In genomic region chr4:63399691-63400270, GRCm38 (mm10) we compare ENCODE assay signal across 11 mouse cellular contexts. TPM values are rescaled to one million over a fixed set of nuclear protein-coding genes. Genes with fewer than 3 reads are reported as not detected.
DNase-seq lines count a peak whose midpoint lies in the region; ATAC-seq lines count a peak whose summit lies in the region.
"Had no signal": no experiment of that assay in that cellular context is flagged by ENCODE, and none has a peak within 500 bp of the region (broad histone marks: within the 10 kb centered on the region; RNA-seq: fewer than 3 reads in every experiment).

No protein-coding gene starts in this region.

- no peak overlapping the region for H3K27ac ChIP-seq in heart, embryonic 12.5 days (ENCODE audit: poor library complexity, severe bottlenecking)
- peak overlapping the region; percentile 70; the same call in 1 of the 2 replicates for H3K27ac ChIP-seq in limb, embryonic 12.5 days

- no peak overlapping the region for H3K4me2 ChIP-seq in heart, embryonic 12.5 days
- no peak overlapping the region for H3K4me2 ChIP-seq in limb, embryonic 12.5 days

- H3K9me3 ChIP-seq in heart, embryonic 12.5 days (replicated peaks) = no peaks in the 10 kb centered on the region
- no peaks in the 10 kb centered on the region for H3K9me3 ChIP-seq in limb, embryonic 12.5 days

- peaks cover 10% of the 10 kb centered on the region for H3K36me3 ChIP-seq in heart, embryonic 12.5 days
- peaks cover 28% of the 10 kb centered on the region for H3K36me3 ChIP-seq in limb, embryonic 12.5 days

- DNase-seq in heart, adult 9 months (ENCODE audit: low spot score in 2 of 2) = peak; percentile 56 to 75
- DNase-seq in thymus, postnatal 4 days = peak; percentile 43
- DNase-seq in thymus, postnatal 10 days (ENCODE audit: low spot score in 2 of 2) = no peak
- no peak for DNase-seq in left cerebral cortex, adult 18-20 months (ENCODE audit: low spot score in 2 of 2)
- no peak for DNase-seq in right cerebral cortex, postnatal 4 days
- DNase-seq in gastrocnemius, postnatal 14 days = no peak
- DNase-seq: cerebellum, adult 18-20 months had no signal

- 44% methylated on average over 8 of the region's 8 CpGs for WGBS in heart, embryonic 12.5 days
- 59% methylated on average over 8 of the region's 8 CpGs for WGBS in limb, embryonic 12.5 days

- peaks cover 60% of the 10 kb centered on the region for H3K4me1 ChIP-seq in heart, embryonic 12.5 days (replicated peaks)
- peaks cover 66% of the 10 kb centered on the region for H3K4me1 ChIP-seq in limb, embryonic 12.5 days (replicated peaks)

- no peak overlapping the region for H3K4me3 ChIP-seq in heart, embryonic 12.5 days
- no peak overlapping the region for H3K4me3 ChIP-seq in limb, embryonic 12.5 days (replicated peaks)

- no peak overlapping the region for H3K9ac ChIP-seq in heart, embryonic 12.5 days
- no peak overlapping the region for H3K9ac ChIP-seq in limb, embryonic 12.5 days (replicated peaks)

- intact Hi-C loops in gastrocnemius, postnatal 14 days (cut with DNase I; ENCODE audit: low total_unique reads) = no loop called here

- no peaks in the 10 kb centered on the region for H3K27me3 ChIP-seq in heart, embryonic 12.5 days (replicated peaks)
- no peaks in the 10 kb centered on the region for H3K27me3 ChIP-seq in limb, embryonic 12.5 days

- no peak for ATAC-seq in heart, embryonic 12.5 days (ENCODE audit: insufficient number of reproducible peaks, low FRiP score)
- ATAC-seq in limb, embryonic 12.5 days (ENCODE audit: insufficient number of reproducible peaks, insufficient read depth, low FRiP score, low TSS enrichment, low read depth) = no peak

RNA-seq across cellular contexts. Expression of gene Akna, which starts 3.4 kb away (rescaled TPM):
- 3.0 and 3.3 TPM in 2 replicates for polyA plus RNA-seq in heart, embryonic 12.5 days (2016; fragmentation: Nextera tagmentation; extraction: Ambion mirVana)
- polyA plus RNA-seq in limb, embryonic 12.5 days (2016; fragmentation: Nextera tagmentation; extraction: Ambion mirVana) = 10.0 and 11.3 TPM in 2 replicates
- 1 to 10 TPM; 3.3 TPM for total RNA-seq in left cerebral cortex, adult 18-20 months (2021)
- 1 to 10 TPM; 2.1 to 2.4 TPM for total RNA-seq in gastrocnemius, postnatal 14 days (2021)

RNA-seq across cellular contexts. Expression of gene Orm2, which starts 37.5 kb away (rescaled TPM):
- polyA plus RNA-seq in heart, embryonic 12.5 days (2016; fragmentation: Nextera tagmentation; extraction: Ambion mirVana) = not detected in 2 replicates
- not detected in 2 replicates for polyA plus RNA-seq in limb, embryonic 12.5 days (2016; fragmentation: Nextera tagmentation; extraction: Ambion mirVana)
- total RNA-seq in left cerebral cortex, adult 18-20 months (2021) = not detected
- not detected for total RNA-seq in gastrocnemius, postnatal 14 days (2021)
- total RNA-seq: ES-E14; granulocyte monocyte progenitor cell, adult 5-6 weeks had no signal

RNA-seq across cellular contexts. Expression of gene Orm3, which starts 43.8 kb away (rescaled TPM):
- polyA plus RNA-seq in heart, embryonic 12.5 days (2016; fragmentation: Nextera tagmentation; extraction: Ambion mirVana) = not detected in 2 replicates
- not detected in 2 replicates for polyA plus RNA-seq in limb, embryonic 12.5 days (2016; fragmentation: Nextera tagmentation; extraction: Ambion mirVana)
- not detected for total RNA-seq in left cerebral cortex, adult 18-20 months (2021)
- not detected for total RNA-seq in gastrocnemius, postnatal 14 days (2021)
- total RNA-seq: ES-E14; granulocyte monocyte progenitor cell, adult 5-6 weeks had no signal

RNA-seq across cellular contexts. Expression of gene Orm1, which starts 55.4 kb away (rescaled TPM):
- polyA plus RNA-seq in heart, embryonic 12.5 days (2016; fragmentation: Nextera tagmentation; extraction: Ambion mirVana) = not detected in 2 replicates
- polyA plus RNA-seq in limb, embryonic 12.5 days (2016; fragmentation: Nextera tagmentation; extraction: Ambion mirVana) = not detected in 2 replicates
- total RNA-seq in left cerebral cortex, adult 18-20 months (2021) = not detected
- total RNA-seq in gastrocnemius, postnatal 14 days (2021) = not detected
- total RNA-seq: ES-E14 had no signal

Comparison
In these comparisons a context has a peak if more than half of its experiments do, and no peak if none do; other contexts are left out.
1. DNase-seq: peak in heart, adult 9 months (2 of 2) and thymus, postnatal 4 days (single experiment); none in thymus, postnatal 10 days (0 of 2), left cerebral cortex, adult 18-20 months (0 of 2), right cerebral cortex, postnatal 4 days (single experiment) and gastrocnemius, postnatal 14 days (single experiment).